Mouse (Mus musculus) heart, adult 11 months (tissue): Measurements from ENCODE around the gene A730061H03Rik.

Source experiments
- DNase-seq: peaks from one replicate; pipeline ENCODE4 v3.0.0; 2022

A730061H03Rik gene

GRCm38 (mm10) chr14:55580731-55581130 is 20.5 kb upstream of the A730061H03Rik start:
- peak; percentile 91 for DNase-seq

DNA sequence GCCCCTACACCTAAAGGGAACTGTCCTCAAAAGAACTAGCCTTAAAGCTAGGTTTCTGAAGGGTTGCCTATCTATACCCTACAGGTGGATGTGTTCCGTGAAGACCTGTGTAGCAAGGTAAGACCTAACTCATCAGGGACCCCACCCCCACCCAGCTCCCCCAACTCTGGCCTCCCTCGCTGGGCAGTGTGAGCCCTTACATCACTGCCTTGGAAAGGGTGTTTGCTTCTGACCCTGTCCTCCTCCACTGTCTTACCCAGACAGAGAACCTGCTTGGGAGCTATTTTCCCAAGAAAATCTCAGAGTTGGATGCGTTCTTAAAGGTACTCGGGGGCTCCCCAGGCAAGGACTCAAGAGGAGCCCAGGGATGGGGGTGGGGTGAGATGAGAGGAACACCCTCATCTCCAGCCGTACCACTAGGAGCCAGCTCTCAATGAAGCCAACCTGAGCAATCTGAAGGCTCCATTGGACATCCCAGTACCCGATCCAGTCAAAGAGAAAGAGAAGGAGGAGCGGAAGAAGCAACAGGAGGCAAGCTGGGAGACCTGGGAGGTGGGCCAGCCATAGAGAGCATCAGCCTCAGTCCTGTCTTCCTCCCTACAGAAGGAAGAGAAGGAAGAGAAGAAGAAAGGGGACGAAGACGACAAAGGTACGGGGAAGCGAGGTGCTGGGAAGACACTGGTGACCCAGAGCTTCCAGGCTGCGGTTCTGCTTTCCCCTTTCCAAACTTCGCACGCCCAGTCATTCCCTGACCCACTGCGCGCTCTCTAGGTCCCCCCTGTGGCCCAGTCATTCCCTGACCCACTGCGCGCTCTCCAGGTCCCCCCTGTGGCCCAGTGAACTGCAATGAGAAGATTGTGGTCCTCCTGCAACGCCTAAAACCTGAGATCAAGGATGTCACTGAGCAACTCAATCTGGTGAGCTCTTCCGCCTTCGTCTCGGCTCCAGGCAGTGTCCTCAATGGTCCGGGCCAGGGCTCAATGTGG is 19.6 kb upstream of the A730061H03Rik start:
- DNase-seq: peak; percentile 91

- DNase-seq: no peak
Measured at GRCm38 (mm10) chr14:55578668-55579269, 18.6 kb upstream of the A730061H03Rik start.

DNA sequence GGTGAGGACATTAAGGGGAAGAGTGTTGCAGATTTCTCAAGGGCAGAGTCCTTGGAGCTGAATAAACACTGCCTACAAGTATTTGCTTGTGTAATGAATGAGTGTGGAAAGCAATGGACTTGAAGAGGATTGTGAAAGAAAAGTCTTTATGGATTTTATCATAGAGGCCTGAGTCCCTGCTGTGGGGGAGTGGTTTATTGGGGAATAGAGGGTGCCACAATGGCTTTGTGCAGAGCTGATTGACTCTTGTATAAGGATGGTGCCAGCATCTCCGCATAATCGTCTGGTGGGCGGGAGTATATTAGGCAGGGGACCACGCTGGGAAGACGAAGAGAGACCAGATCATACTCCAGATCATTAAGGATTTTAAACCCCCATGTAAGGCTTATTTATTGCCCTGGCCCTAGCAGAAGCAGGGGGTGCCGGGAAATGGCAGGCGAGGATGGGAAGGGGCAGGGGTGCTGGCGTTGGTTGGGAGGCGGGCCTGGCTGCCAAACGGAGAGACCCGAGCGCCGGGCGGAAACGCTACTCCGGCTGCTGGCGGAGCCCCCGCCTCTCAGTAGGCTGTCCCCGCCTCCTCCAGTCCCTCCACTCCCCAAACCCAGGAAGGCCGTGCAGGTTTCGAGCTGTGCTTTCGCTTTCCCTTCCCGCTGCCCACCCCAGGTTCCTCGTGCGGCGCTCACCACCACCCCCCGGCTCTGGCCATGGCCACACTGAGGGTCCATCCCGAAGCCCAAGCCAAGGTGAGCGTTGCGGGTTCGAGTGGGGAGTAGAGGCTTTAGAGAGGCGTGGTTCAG is 17.9 kb upstream of the A730061H03Rik start, which contains the start of gene Psme1:
Psme1 (plus strand) TSS at position 253 of the 797 bp plus-strand sequence.
- peak; percentile 99 for DNase-seq

DNA sequence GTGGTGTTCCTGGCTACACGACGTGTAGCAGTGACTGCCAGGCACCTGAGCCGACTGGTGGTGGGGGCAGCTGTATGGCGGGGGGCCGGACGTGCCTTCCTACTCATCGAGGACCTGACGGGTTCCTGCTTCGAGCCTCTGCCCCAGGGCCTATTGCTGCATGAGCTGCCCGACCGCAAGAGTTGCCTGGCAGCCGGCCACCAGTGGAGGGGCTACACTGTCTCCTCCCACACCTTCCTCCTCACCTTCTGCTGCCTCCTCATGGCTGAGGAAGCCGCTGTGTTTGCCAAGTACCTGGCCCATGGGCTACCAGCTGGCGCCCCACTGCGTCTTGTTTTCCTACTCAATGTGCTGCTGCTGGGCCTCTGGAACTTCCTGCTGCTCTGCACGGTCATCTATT is 16.2 kb upstream of the A730061H03Rik start:
- DNase-seq: peak; percentile 95

DNA sequence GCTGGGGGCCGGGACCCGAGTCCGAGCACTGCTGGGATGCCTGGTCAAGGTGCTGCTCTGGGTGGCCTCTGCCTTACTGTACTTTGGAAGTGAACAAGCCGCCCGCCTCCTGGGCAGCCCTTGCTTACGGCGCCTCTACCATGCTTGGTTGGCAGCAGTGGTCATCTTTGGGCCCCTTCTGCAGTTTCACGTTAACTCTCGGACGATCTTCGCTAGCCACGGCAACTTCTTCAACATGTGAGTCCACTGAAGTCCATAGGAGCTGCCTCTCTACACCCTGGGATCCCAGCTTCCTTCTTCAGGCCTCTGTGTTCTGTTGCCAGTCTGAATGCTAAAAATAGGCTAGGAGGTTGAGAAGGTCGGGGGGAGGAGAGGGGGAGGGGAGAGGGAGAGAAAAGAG is 15.5 kb upstream of the A730061H03Rik start:
- DNase-seq: peak; percentile 91

GRCm38 (mm10) chr14:55575302-55575701 is 15.1 kb upstream of the A730061H03Rik start, which contains the start of gene Fitm1:
Gene Fitm1 (plus strand): TSS chr14:55575617.
- peak; percentile 98 for DNase-seq

GRCm38 (mm10) chr14:55571760-55572159 is 11.6 kb upstream of the A730061H03Rik start:
- no peak for DNase-seq

- no peak for DNase-seq
Measured at GRCm38 (mm10) chr14:55570588-55570987, 10.4 kb upstream of the A730061H03Rik start.

GRCm38 (mm10) chr14:55567496-55567895 is 7.3 kb upstream of the A730061H03Rik start:
- DNase-seq: no peak

DNA sequence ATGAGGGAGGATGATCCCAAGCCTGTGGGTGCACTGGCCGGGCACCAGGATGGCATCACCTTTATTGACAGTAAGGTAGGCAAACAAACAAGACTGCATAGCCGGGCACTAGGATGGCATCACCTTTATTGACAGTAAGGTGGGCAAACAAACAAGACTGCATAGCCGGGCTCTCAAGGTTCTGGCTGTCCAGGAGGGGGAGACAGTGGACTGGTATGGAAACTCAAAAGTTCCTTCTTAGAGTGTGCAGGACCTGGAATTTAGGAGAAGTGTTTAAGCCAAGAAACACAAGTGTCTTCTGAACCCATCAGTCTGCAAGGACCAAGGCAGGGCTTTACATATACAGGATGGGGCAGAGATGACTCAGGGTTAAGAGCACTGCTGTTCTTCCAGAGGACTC is 5.5 kb upstream of the A730061H03Rik start:
- no peak for DNase-seq

- DNase-seq: peak; percentile 90
Measured at GRCm38 (mm10) chr14:55563249-55563648, 3.0 kb upstream of the A730061H03Rik start.

GRCm38 (mm10) chr14:55561860-55562259 is 1.7 kb upstream of the A730061H03Rik start:
- peak; percentile 94 for DNase-seq

DNA sequence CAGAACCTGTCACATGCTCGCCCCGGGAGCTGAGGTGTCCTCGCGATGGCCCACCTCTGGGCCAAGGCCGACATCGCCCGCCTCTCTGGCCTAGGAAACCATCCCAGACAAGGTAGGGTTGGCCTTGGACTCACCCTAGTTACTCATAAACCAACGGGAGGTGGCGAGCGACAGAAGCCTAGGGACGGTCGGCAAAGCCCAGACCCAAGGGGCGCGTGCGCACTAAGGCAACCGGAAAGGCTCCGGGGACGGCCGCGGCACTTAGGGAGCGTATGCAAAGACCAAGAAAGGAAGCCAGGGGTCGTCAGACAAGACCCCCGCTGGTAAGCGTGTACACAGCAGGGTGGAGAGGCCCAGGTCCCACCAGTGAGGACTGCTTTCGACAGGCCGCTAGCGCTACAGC is 406 bp downstream of the A730061H03Rik start, which contains the start of gene Dcaf11:
Dcaf11 (plus strand) TSS at position 208 of the 403 bp plus-strand sequence.
- peak; percentile 99 for DNase-seq

DNA sequence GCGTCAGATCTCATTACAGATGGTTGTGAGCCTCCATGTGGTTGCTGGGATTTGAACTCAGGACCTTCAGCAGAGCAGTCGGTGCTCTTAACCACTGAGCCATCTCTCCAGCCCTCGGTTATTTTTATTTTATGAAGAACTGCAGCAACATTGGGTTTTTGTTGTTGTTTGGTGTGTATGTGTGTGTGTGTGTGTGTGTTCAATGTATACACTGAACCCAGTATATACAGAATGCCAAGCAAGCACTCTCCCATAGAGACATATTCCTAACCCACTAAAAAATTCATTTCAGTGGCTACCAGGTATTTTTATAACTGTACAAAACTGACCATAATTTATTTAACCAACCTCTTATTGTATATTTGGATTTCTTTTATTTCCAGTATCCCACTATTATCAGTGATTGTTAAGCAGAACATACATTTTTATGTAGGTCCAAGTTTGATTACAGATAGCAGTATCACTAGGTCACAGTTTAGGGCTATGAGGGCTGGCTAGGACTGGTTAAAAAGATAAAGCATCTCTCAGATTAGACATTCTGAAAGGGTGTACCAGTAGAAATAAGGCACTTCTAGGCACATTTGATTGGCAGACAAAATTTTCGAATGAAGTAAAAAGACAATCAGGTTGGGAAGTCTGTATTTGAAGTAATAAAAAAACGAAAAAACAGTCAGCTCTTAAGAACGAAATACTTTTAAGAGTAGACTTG is 1.3 kb downstream of the A730061H03Rik start:
- DNase-seq: no peak

GRCm38 (mm10) chr14:55557587-55557986 is 2.6 kb downstream of the A730061H03Rik start:
- DNase-seq: no peak

- peak; percentile 98 for DNase-seq
Measured at GRCm38 (mm10) chr14:55557003-55557402, 3.2 kb downstream of the A730061H03Rik start.

- no peak for DNase-seq
Measured at GRCm38 (mm10) chr14:55555788-55556187, 4.4 kb downstream of the A730061H03Rik start.

GRCm38 (mm10) chr14:55554635-55555034 is 5.6 kb downstream of the A730061H03Rik start:
- no peak for DNase-seq

- no peak for DNase-seq
Measured at GRCm38 (mm10) chr14:55551794-55552193, 8.4 kb downstream of the A730061H03Rik start.

DNA sequence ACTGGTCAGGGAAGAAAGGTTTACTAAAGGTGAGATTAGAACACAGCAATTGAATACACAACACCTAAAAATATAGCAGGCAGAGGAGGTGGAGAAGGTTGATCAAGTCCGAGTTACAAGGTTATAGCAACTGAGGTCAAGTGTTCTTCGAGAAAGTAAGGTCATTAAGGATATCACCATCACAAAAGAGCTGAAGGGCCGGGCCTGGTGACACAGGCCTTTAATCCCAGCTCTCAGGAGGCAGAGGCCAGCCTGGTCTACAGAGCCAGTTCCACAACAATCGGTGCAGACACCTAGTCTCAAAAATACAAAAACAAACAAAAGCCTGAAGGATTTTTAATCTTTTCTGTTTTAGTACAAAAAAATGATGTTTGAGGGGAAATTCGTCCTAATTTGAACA is 8.9 kb downstream of the A730061H03Rik start:
- DNase-seq: no peak

DNA sequence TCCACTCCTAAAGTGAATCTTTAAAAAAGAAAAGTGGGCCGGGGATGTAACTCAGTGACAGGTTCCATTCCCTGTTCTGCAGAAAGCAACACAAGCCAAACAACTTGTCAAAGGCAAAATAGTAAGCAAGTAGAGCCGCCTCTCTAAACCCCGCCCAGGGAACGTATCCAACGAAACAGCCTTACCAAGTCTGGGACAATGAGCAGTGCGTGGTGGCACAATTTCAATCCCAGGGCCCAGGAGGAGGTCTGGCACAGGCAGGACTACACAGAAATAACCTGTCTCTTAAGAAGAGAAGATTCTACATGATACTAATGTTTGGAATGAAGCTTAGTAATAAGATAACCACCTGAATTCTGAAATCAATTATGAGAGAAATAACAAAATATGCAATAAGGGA is 10.0 kb downstream of the A730061H03Rik start:
- no peak for DNase-seq
